Mouse (Mus musculus): ENCODE measurements around the gene Pdzd8. TPM values are rescaled to one million over a fixed set of nuclear protein-coding genes. Genes with fewer than 3 reads are reported as not detected.

The Pdzd8 gene
- polyA plus RNA-seq, 1 experiment from 2014 or later = 16.7 TPM

GRCm38 (mm10) chr19:59359202-59359601 lies 13.6 kb upstream of the Pdzd8 start:
- no peak overlapping the region for H3K4me3 ChIP-seq (ENCODE audit: low read depth, low read length)
- H3K4me1 ChIP-seq (ENCODE audit: control insufficient read depth, insufficient read depth, low read length) = no peaks in the 10 kb centered on the region
- no peak for ATAC-seq (ENCODE audit: insufficient number of reproducible peaks, insufficient read depth, low FRiP score, low read depth)
- no peaks in the 10 kb centered on the region for H3K27me3 ChIP-seq (ENCODE audit: control insufficient read depth, insufficient read depth, low read length)
- no peaks in the 10 kb centered on the region for H3K9me3 ChIP-seq (ENCODE audit: control insufficient read depth, low read depth, low read length)
- H3K27ac ChIP-seq (ENCODE audit: low read length) = no peak overlapping the region
- H3K36me3 ChIP-seq (ENCODE audit: control insufficient read depth, insufficient read depth, low read length) = no peaks in the 10 kb centered on the region
- WGBS = 38% methylated on average over 4 of the region's 4 CpGs
- no peak overlapping the region for H3K9ac ChIP-seq (replicated peaks; ENCODE audit: low read depth, low read length)
- no peak overlapping the region for H3K4me2 ChIP-seq (replicated peaks; ENCODE audit: low read depth, low read length)

GRCm38 (mm10) chr19:59357878-59358277 lies 12.3 kb upstream of the Pdzd8 start:
- Histone ChIP-seq H3K4me3 (ENCODE audit: low read depth, low read length) (no peak overlapping the region), H3K9ac (replicated peaks; ENCODE audit: low read depth, low read length) (no peak overlapping the region), H3K4me1 (ENCODE audit: control insufficient read depth, insufficient read depth, low read length) (no peaks in the 10 kb centered on the region), H3K9me3 (ENCODE audit: control insufficient read depth, low read depth, low read length) (no peaks in the 10 kb centered on the region), H3K27me3 (ENCODE audit: control insufficient read depth, insufficient read depth, low read length) (no peaks in the 10 kb centered on the region), H3K4me2 (replicated peaks; ENCODE audit: low read depth, low read length) (no peak overlapping the region), H3K27ac (ENCODE audit: low read length) (no peak overlapping the region), H3K36me3 (ENCODE audit: control insufficient read depth, insufficient read depth, low read length) (no peaks in the 10 kb centered on the region)
- ATAC-seq (ENCODE audit: insufficient number of reproducible peaks, insufficient read depth, low FRiP score, low read depth) = no peak
- 81% methylated on average over 4 of the region's 4 CpGs for WGBS

- H3K9me3 ChIP-seq (ENCODE audit: control insufficient read depth, low read depth, low read length) = no peaks in the 10 kb centered on the region
- ATAC-seq (ENCODE audit: insufficient number of reproducible peaks, insufficient read depth, low FRiP score, low read depth) = no peak
- H3K4me3 ChIP-seq (ENCODE audit: low read depth, low read length) = no peak overlapping the region
- H3K4me1 ChIP-seq (ENCODE audit: control insufficient read depth, insufficient read depth, low read length) = no peaks in the 10 kb centered on the region
- no peak overlapping the region for H3K4me2 ChIP-seq (replicated peaks; ENCODE audit: low read depth, low read length)
- WGBS = 62% methylated on average over 14 of the region's 14 CpGs
- no peak overlapping the region for H3K9ac ChIP-seq (replicated peaks; ENCODE audit: low read depth, low read length)
- H3K36me3 ChIP-seq (ENCODE audit: control insufficient read depth, insufficient read depth, low read length) = no peaks in the 10 kb centered on the region
- H3K27ac ChIP-seq (ENCODE audit: low read length) = no peak overlapping the region
- H3K27me3 ChIP-seq (ENCODE audit: control insufficient read depth, insufficient read depth, low read length) = no peaks in the 10 kb centered on the region
Observed at GRCm38 (mm10) chr19:59356843-59357595, 11.4 kb upstream of the Pdzd8 start.

DNA sequence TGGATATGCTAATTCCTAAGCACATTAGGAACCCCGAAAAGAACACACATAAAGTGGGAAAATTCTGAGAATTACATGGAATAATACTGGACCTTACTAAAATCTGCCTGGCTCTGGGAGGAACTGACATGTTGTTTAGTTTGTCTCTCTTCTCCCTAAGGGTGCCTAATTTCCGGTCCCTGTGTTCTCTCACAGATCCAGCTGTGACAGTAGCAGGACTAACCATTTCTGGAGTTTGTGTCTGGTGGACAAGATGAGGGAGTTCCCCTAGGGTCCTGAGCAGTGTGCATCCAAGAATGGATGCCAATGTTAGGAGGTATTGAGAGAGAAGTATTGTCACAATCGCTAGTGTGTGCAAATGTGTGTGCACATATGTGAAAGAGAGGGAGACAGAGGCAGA lies 10.8 kb upstream of the Pdzd8 start:
- ATAC-seq (ENCODE audit: insufficient number of reproducible peaks, insufficient read depth, low FRiP score, low read depth) = no peak
- Histone ChIP-seq H3K4me2 (replicated peaks; ENCODE audit: low read depth, low read length) (no peak overlapping the region), H3K27ac (ENCODE audit: low read length) (no peak overlapping the region), H3K4me3 (ENCODE audit: low read depth, low read length) (no peak overlapping the region), H3K9me3 (ENCODE audit: control insufficient read depth, low read depth, low read length) (no peaks in the 10 kb centered on the region), H3K4me1 (ENCODE audit: control insufficient read depth, insufficient read depth, low read length) (no peaks in the 10 kb centered on the region), H3K27me3 (ENCODE audit: control insufficient read depth, insufficient read depth, low read length) (no peaks in the 10 kb centered on the region), H3K36me3 (ENCODE audit: control insufficient read depth, insufficient read depth, low read length) (no peaks in the 10 kb centered on the region), H3K9ac (replicated peaks; ENCODE audit: low read depth, low read length) (no peak overlapping the region)
- WGBS = 77% methylated on average over 3 of the region's 3 CpGs

DNA sequence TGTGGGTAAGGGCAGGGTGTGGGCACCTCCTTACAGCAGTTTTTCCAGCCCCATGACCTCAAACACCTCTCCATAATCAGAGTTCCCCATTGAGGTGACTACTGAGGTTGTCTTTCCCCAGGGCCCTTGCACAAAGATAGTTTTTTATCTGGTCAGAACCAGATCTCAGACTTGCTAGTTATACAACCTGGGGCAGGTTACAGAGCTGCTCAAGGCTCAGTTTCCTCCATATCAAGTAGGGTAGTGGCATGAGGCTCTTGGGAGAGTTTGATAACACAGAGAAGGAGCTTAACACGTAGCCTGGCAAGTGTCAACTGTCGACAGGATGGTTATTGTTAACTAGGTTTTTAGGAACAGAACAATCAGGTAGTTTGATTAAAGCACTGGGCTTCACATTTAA lies 9.3 kb upstream of the Pdzd8 start:
- Histone ChIP-seq H3K4me2 (replicated peaks; ENCODE audit: low read depth, low read length) (no peak overlapping the region), H3K36me3 (ENCODE audit: control insufficient read depth, insufficient read depth, low read length) (no peaks in the 10 kb centered on the region), H3K27ac (ENCODE audit: low read length) (no peak overlapping the region), H3K4me1 (ENCODE audit: control insufficient read depth, insufficient read depth, low read length) (no peaks in the 10 kb centered on the region), H3K27me3 (ENCODE audit: control insufficient read depth, insufficient read depth, low read length) (no peaks in the 10 kb centered on the region), H3K4me3 (ENCODE audit: low read depth, low read length) (no peak overlapping the region), H3K9ac (replicated peaks; ENCODE audit: low read depth, low read length) (no peak overlapping the region), H3K9me3 (ENCODE audit: control insufficient read depth, low read depth, low read length) (no peaks in the 10 kb centered on the region)
- no peak for ATAC-seq (ENCODE audit: insufficient number of reproducible peaks, insufficient read depth, low FRiP score, low read depth)
- 47% methylated on average over 2 of the region's 2 CpGs for WGBS

GRCm38 (mm10) chr19:59352760-59353159 lies 7.2 kb upstream of the Pdzd8 start:
- Histone ChIP-seq H3K4me3 (ENCODE audit: low read depth, low read length) (no peak overlapping the region), H3K4me1 (ENCODE audit: control insufficient read depth, insufficient read depth, low read length) (no peaks in the 10 kb centered on the region), H3K36me3 (ENCODE audit: control insufficient read depth, insufficient read depth, low read length) (no peaks in the 10 kb centered on the region), H3K27ac (ENCODE audit: low read length) (no peak overlapping the region), H3K4me2 (replicated peaks; ENCODE audit: low read depth, low read length) (no peak overlapping the region), H3K9me3 (ENCODE audit: control insufficient read depth, low read depth, low read length) (no peaks in the 10 kb centered on the region), H3K27me3 (ENCODE audit: control insufficient read depth, insufficient read depth, low read length) (no peaks in the 10 kb centered on the region), H3K9ac (replicated peaks; ENCODE audit: low read depth, low read length) (no peak overlapping the region)
- ATAC-seq (ENCODE audit: insufficient number of reproducible peaks, insufficient read depth, low FRiP score, low read depth) = no peak
- WGBS = 67% methylated on average over 3 of the region's 3 CpGs

DNA sequence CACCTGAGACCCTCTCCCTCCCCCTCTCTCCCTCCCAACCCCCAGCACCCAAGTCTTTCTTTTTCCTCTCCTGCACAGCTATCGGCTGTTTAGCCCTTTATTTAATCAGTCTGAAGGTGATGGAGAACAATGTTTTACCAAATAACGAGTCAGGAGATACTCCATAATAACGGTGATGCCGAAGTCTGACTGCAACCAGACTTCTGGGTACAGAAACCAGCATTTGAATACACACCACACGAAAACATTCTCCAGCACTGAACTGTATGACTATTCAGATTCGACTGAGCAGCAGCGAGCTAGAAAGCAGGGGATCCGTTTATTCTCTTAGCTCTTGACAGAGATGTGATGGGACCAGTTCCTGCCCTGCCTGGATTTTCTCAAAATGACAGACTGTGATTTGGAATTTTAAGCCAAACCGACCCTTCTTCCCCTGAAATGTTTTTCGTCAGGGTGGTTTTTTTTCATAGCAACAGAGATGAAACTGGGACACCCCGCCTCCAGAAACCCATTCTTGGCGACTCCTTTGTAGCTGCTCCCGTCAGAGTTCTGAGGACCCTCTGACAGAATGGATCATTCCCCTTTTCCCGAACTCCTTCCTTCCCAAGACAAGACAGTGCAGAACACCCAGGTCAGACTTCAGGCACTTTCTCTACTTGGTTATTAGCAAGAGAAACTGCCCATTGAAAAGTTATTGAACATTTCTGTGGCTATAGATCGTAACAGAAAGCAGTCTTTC lies 5.7 kb upstream of the Pdzd8 start:
- H3K36me3 ChIP-seq (ENCODE audit: control insufficient read depth, insufficient read depth, low read length) = no peaks in the 10 kb centered on the region
- no peak overlapping the region; the same call in 1 of the 2 replicates for H3K27ac ChIP-seq (ENCODE audit: low read length)
- no peak for ATAC-seq (ENCODE audit: insufficient number of reproducible peaks, insufficient read depth, low FRiP score, low read depth)
- no peaks in the 10 kb centered on the region for H3K9me3 ChIP-seq (ENCODE audit: control insufficient read depth, low read depth, low read length)
- 40% methylated on average over 15 of the region's 15 CpGs for WGBS
- H3K4me1 ChIP-seq (ENCODE audit: control insufficient read depth, insufficient read depth, low read length) = peaks cover 3% of the 10 kb centered on the region; the same call in 1 of the 2 replicates
- H3K4me2 ChIP-seq (replicated peaks; ENCODE audit: low read depth, low read length) = 0 out of 2 replicates have a peak overlapping the region, but pooled peaks have one; percentile 5
- no peak overlapping the region for H3K4me3 ChIP-seq (ENCODE audit: low read depth, low read length)
- no peak overlapping the region for H3K9ac ChIP-seq (replicated peaks; ENCODE audit: low read depth, low read length)
- no peaks in the 10 kb centered on the region for H3K27me3 ChIP-seq (ENCODE audit: control insufficient read depth, insufficient read depth, low read length)

GRCm38 (mm10) chr19:59350273-59350903 lies 4.8 kb upstream of the Pdzd8 start:
- H3K9ac ChIP-seq (replicated peaks; ENCODE audit: low read depth, low read length) = no peak overlapping the region
- 82% methylated on average over 7 of the region's 7 CpGs for WGBS
- H3K9me3 ChIP-seq (ENCODE audit: control insufficient read depth, low read depth, low read length) = no peaks in the 10 kb centered on the region
- no peak overlapping the region for H3K4me2 ChIP-seq (replicated peaks; ENCODE audit: low read depth, low read length)
- H3K27me3 ChIP-seq (ENCODE audit: control insufficient read depth, insufficient read depth, low read length) = no peaks in the 10 kb centered on the region
- no peak overlapping the region for H3K27ac ChIP-seq (ENCODE audit: low read length)
- ATAC-seq (ENCODE audit: insufficient number of reproducible peaks, insufficient read depth, low FRiP score, low read depth) = no peak
- H3K36me3 ChIP-seq (ENCODE audit: control insufficient read depth, insufficient read depth, low read length) = no peaks in the 10 kb centered on the region
- peaks cover 3% of the 10 kb centered on the region; the same call in 1 of the 2 replicates for H3K4me1 ChIP-seq (ENCODE audit: control insufficient read depth, insufficient read depth, low read length)
- H3K4me3 ChIP-seq (ENCODE audit: low read depth, low read length) = no peak overlapping the region

Measured in stomach, embryonic 14.5 days (tissue).